Mouse (Mus musculus): ENCODE measurements around the gene 9530068E07Rik.
"Not testable (repeated sequence)": the region's sequence is repeated elsewhere in the genome, so short reads cannot be mapped to it uniquely, and the experiment has no call there.

9530068E07Rik gene

DNA sequence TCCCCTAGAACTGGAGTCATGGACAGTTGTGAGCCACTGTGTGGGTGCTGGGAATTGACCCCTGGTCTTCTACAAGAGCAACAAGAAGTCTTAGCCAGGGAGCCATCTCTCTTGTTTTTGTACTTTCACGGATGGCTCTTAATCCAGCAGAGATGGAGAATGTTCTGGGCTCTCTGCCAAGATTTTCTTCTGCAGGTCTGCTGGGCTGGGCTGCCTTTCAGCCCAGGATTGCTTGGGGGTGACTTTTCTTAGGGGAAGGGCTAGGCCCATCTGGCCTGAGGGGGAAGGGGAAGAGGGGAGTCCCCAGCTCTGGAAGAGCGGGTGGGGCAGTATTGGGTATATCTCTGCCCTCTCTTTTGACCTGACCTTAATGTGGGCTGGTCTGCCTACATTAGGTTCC is 25.7 kb upstream of the 9530068E07Rik start:
- in situ Hi-C loops (cut with MboI, MseI) = no loop called here

GRCm38 (mm10) chr11:52373841-52374240 is 22.4 kb upstream of the 9530068E07Rik start:
- in situ Hi-C loops (cut with MboI, MseI) = no loop called here

DNA sequence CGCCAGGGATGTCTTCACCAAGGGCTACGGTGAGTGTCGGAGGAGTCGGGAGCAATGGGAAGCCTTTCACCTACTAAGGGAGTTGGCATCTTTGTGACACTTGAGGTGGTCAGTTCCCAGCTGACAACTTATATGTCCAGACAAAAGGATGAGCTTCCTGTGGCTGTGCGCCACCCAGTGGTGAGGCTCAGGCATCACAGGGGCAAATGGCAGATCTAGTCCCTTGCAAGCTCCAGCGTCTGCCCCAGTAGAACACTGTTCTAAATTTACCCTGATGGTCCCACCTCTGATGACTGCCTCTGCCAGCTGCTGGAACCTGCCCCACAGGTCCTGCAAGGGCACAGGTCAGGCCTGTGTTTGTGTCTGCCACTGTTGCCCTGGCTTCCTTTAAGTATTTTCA is 21.9 kb upstream of the 9530068E07Rik start:
- in situ Hi-C loops (cut with MboI, MseI) = no loop called here

- in situ Hi-C loops (cut with MboI, MseI) = no loop called here
Measured at GRCm38 (mm10) chr11:52377579-52377978, 18.6 kb upstream of the 9530068E07Rik start.

DNA sequence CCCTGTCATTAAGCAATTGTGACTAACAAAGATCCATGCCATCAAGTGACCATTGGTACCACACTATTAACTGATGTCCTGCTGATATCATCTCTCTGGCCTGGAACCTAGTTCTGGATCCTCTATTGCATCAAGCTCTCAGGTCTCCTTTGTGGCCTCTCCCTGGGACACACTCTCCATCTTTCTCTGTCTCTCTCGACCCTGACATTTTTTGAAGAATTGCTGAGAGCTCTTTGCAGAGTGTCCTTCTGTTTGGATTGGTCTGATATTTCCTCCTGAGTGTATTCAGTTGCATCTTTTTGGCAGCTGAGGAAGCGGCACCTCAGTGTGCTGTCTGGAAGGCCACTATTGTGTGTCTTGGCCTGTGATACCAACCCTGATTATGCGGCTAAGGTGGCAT is 17.0 kb upstream of the 9530068E07Rik start:
- in situ Hi-C loops (cut with MboI, MseI) = no loop called here

- in situ Hi-C loops (cut with MboI, MseI) = no loop called here
Measured at GRCm38 (mm10) chr11:52383741-52384140, 12.5 kb upstream of the 9530068E07Rik start.

GRCm38 (mm10) chr11:52384667-52385066 is 11.6 kb upstream of the 9530068E07Rik start:
- in situ Hi-C loops (cut with MboI, MseI) = no loop called here

DNA sequence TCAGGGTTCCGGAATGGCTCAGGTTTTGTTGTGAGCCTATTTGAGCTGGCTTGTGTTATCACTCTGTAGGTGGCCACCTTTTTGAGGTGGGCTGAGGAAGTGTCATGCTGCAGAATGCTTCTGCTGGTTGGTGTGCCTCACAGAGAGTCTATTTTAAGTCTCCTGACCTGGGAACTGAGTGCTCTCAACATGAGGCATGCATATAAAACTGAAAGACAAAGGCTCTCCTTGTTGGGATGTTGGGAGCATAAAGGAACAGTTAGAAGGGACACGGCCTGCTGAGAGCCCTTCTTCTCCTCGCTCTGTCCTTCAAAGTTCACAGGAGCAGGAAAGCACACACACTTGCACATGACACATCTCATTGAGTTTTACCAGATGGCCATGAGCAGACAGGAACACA is 9.3 kb upstream of the 9530068E07Rik start:
- in situ Hi-C loops (cut with MboI, MseI) = no loop called here

GRCm38 (mm10) chr11:52388150-52388549 is 8.1 kb upstream of the 9530068E07Rik start:
- in situ Hi-C loops (cut with MboI, MseI) = no loop called here

- in situ Hi-C loops (cut with MboI, MseI) = not testable (repeated sequence)
Measured at GRCm38 (mm10) chr11:52388979-52389378, 7.2 kb upstream of the 9530068E07Rik start.

DNA sequence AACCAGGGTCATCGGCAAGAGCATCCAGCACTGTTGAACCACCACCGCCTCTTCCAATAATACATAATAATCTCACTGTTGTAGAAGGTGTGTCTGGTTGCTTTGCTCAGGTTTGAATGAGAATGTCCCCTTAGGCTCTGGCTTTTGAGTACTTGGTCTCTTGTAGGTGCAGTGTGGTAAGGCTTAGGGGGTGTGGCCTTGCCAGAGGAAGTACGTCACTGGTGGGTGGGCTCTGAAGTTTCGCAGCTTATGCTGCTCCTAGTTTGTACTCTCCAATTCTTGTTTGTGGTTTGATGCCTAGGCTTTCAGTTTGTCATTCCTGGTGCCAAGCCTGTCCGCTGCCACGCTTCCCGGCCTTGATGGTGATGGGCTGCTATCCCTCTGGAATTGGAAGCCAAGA is 6.3 kb upstream of the 9530068E07Rik start:
- in situ Hi-C loops (cut with MboI, MseI) = no loop called here

- in situ Hi-C loops (cut with MboI, MseI) = no loop called here
Measured at GRCm38 (mm10) chr11:52394494-52394893, 1.7 kb upstream of the 9530068E07Rik start.

- in situ Hi-C loops (cut with MboI, MseI) = no loop called here
Measured at GRCm38 (mm10) chr11:52395343-52395742, 885 bp upstream of the 9530068E07Rik start.

- in situ Hi-C loops (cut with MboI, MseI) = no loop called here
Measured at GRCm38 (mm10) chr11:52396597-52397188, 465 bp downstream of the 9530068E07Rik start.

DNA sequence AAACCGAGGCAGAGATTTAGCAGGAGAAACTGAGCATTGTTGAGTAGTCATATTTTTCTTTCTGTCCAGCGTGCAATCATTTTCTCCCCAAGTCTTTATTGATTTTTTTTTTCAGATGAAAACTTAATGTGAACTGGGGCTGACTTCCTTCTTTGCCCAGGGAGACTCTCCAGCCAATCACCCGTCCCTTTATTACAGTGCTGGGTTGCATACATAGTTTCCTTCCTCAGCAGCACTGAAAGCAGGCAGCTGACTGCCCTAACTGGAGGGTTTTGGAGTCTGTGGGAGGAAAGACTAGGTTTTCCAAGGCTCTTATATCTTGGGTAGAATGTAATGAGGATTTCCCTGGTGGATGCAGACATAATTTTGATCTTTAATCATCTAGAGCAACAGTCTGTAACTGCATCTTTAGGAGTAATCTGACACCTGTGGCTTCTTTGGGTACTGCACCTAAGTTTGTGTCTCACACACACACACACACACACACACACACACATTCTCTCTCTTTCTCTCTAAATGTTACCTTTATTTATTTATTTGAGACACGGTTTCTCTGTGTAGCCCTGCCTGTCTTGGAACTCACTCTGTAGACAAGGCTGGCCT is 1.3 kb downstream of the 9530068E07Rik start:
- in situ Hi-C loops (cut with MboI, MseI) = no loop called here

- in situ Hi-C loops (cut with MboI, MseI) = no loop called here
Measured at GRCm38 (mm10) chr11:52401476-52401875, 5.2 kb downstream of the 9530068E07Rik start.

GRCm38 (mm10) chr11:52402566-52402965 is 6.3 kb downstream of the 9530068E07Rik start:
- in situ Hi-C loops (cut with MboI, MseI) = no loop called here

DNA sequence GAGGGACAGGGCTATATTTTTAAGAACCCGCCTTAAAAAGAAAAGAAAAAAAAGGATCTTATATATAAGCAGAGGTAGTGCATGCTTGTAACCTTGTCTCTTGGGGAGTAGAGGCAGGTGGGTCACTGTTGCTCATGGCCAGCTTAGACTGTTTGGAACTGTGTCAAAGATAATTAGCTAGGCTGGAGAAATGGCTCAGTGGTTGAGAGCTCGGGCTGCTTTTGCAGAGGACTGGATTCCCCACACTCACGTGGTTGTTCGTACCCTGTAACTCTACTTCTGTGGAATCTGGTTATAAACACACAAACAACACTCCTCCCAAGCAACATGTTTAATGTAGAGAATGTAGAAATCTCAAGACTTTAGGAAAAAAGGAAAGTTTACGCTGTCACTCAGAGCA is 8.0 kb downstream of the 9530068E07Rik start:
- in situ Hi-C loops (cut with MboI, MseI) = no loop called here

GRCm38 (mm10) chr11:52405196-52405688 is 9.0 kb downstream of the 9530068E07Rik start:
- in situ Hi-C loops (cut with MboI, MseI) = loop anchor here in 1 of 2 experiments (5.0 kb wide), 1 partner anchor 1143 kb away; the partner anchor contains the start of genes BC049762 and Clk4

GRCm38 (mm10) chr11:52409316-52409715 is 13.1 kb downstream of the 9530068E07Rik start:
- in situ Hi-C loops (cut with MboI, MseI) = loop anchor here in 1 of 2 experiments (5.0 kb wide), 1 partner anchor 1147 kb away; the partner anchor contains the start of genes BC049762 and Clk4

DNA sequence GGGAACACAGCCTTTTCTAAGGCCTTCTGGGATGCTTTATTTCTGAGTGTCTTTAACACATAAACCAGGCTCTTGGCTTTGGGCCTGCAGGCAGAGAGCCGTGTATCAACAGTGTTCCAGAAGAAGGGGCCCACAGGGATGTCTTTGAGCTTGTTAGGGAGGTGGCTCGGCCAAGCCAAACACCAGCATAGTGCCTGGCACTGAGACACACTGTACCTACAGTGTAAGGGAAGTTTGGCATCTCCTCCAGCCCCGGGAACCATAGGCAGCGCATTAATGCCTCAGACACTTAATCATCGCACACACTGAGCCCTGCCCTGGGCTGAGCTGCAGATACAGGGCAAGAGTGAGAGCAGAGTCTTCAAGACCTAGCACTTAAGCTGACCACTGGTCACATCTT is 22.1 kb downstream of the 9530068E07Rik start:
- in situ Hi-C loops (cut with MboI, MseI) = loop anchor here in 1 of 2 experiments (10.0 kb wide), 1 partner anchor 966 kb away; no protein-coding TSS in a partner anchor

DNA sequence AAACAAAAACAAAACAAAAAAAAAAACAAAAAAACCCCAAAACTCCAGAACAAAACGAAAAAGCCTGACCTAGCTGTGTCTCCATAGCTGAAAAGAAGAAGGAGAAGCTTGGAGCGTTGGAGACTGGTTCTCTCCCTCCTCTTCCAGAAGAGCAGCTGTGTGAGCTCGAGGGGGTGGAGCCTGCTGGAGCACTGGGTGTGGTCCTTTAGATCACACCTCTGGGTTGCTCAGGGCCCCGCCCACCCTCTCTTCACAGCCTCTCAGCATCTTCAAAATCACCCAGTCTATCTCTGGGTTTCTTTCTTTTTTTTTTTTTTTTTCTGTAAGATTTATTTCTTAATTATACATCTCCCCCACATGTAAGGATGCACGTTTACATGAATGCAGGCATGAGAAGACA is 23.0 kb downstream of the 9530068E07Rik start:
- in situ Hi-C loops (cut with MboI, MseI) = loop anchor here in 1 of 2 experiments (10.0 kb wide), 1 partner anchor 966 kb away; no protein-coding TSS in a partner anchor

DNA sequence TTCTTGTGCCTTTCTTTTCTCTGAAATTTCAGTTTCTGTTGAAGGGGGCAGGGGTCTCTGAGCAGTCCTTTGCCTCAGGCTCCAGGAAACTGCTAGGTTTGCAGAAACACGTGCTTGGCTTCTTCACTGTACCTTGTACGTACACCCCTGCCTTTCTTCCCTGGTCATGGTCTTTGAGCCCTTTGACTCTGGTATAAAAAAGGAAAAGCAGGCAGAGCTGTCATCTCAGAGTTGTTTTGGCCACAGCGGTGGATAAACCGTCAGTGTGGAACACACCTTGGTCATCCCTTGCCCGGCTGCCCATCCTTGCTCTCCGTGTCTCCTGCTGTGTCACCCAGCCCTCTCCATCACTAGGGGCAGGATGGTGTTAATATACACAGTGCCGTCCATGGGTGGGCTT is 23.6 kb downstream of the 9530068E07Rik start:
- in situ Hi-C loops (cut with MboI, MseI) = loop anchor here in 1 of 2 experiments (10.0 kb wide), 1 partner anchor 965 kb away; no protein-coding TSS in a partner anchor

Data from T-helper 17 cell (primary cell).